33 mouse cellular contexts compared by ENCODE assay signal in the genomic region with DNA sequence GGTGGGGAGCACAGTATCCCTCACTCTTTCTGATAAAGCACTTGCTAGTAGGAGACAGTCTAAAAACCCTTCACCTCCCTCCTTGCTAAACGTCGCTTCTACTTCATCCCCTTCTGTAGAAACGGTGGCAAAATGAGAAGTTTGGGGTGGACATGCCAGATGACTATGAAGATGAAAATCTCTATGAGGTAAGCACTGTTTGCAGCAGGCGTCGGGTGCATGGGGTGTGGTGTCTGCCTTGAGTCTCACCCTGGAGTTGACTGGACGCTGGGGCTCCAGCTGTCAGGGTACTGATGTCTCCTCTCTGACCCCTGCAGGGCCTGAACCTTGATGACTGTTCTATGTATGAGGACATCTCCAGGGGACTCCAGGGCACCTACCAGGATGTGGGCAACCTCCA. TPM values are rescaled to one million over a fixed set of nuclear protein-coding genes. Genes with fewer than 3 reads are reported as not detected.
A peak's percentile ranks its signal among the peaks of the same experiment; 100 is the strongest.
DNase-seq lines count a peak whose midpoint lies in the region; ATAC-seq and TF ChIP-seq lines count a peak whose summit lies in the region.
"Had no signal": no experiment of that assay in that cellular context is flagged by ENCODE, and none has a peak within 500 bp of the region (broad histone marks: within the 10 kb centered on the region; RNA-seq: fewer than 3 reads in every experiment).

No protein-coding gene starts in this region.

- H3K27me3 ChIP-seq in MEL (ENCODE audit: control insufficient read depth in 1 of 2, insufficient read depth in 2 of 2, low read length in 2 of 2), result no peaks in the 10 kb centered on the region
- H3K27me3 ChIP-seq in liver, embryonic 15.5 days, result no peaks in the 10 kb centered on the region
- H3K27me3 ChIP-seq in hindbrain, embryonic 16.5 days (replicated peaks; ENCODE audit: control insufficient read depth, insufficient read depth, low read length), result no peaks in the 10 kb centered on the region
- H3K27me3 ChIP-seq in midbrain, embryonic 11.5 days (ENCODE audit: control insufficient read depth, insufficient read depth, low read length), result no peaks in the 10 kb centered on the region
- H3K27me3 ChIP-seq: forebrain, embryonic 13.5 days; hindbrain, embryonic 12.5 days; kidney, embryonic 15.5 days; limb, embryonic 12.5 days; megakaryocyte, embryonic 14.5 days; midbrain, embryonic 13.5 days had no signal

- TF ChIP-seq POLR2A in MEL (IDR thresholded peaks at IDR 0.05; ENCODE audit: control insufficient read depth in 1 of 2, insufficient read depth in 1 of 2, low read depth in 1 of 2, low read length in 2 of 2, poor library complexity in 1 of 2), result no peak

- no peak for TF ChIP-seq RAD21 in MEL (IDR thresholded peaks at IDR 0.05; ENCODE audit: low read depth, low read length)

- no peaks in the 10 kb centered on the region for H3K9me3 ChIP-seq in MEL (replicated peaks; ENCODE audit: insufficient read depth, low read length)
- H3K9me3 ChIP-seq in liver, embryonic 15.5 days (replicated peaks), result no peaks in the 10 kb centered on the region
- H3K9me3 ChIP-seq in hindbrain, embryonic 16.5 days (ENCODE audit: control insufficient read depth, low read length), result no peaks in the 10 kb centered on the region
- no peaks in the 10 kb centered on the region for H3K9me3 ChIP-seq in midbrain, embryonic 11.5 days (ENCODE audit: control insufficient read depth, low read length)
- H3K9me3 ChIP-seq: forebrain, embryonic 13.5 days; hindbrain, embryonic 12.5 days; kidney, embryonic 15.5 days; limb, embryonic 12.5 days; megakaryocyte, embryonic 14.5 days; midbrain, embryonic 13.5 days had no signal

- peak overlapping the region; percentile 13 for H3K9ac ChIP-seq in MEL (ENCODE audit: control insufficient read depth, low read depth, low read length, poor library complexity, severe bottlenecking)
- H3K9ac ChIP-seq in liver, embryonic 15.5 days, result no peak overlapping the region
- H3K9ac ChIP-seq in hindbrain, embryonic 16.5 days (ENCODE audit: low read depth, low read length), result no peak overlapping the region
- no peak overlapping the region for H3K9ac ChIP-seq in midbrain, embryonic 11.5 days (ENCODE audit: low read length)
- H3K9ac ChIP-seq: forebrain, embryonic 13.5 days; hindbrain, embryonic 12.5 days; kidney, embryonic 15.5 days; limb, embryonic 12.5 days; liver, embryonic 14.5 days; midbrain, embryonic 13.5 days had no signal

- no peak overlapping the region for H3K4me3 ChIP-seq in MEL (ENCODE audit: control insufficient read depth in 1 of 2, insufficient read depth in 1 of 2, low read depth in 2 of 2, low read length in 2 of 2)
- no peak overlapping the region for H3K4me3 ChIP-seq in liver, embryonic 15.5 days (replicated peaks)
- H3K4me3 ChIP-seq in hindbrain, embryonic 16.5 days (ENCODE audit: low read length), result no peak overlapping the region
- H3K4me3 ChIP-seq in midbrain, embryonic 11.5 days (ENCODE audit: low read depth, low read length), result no peak overlapping the region
- H3K4me3 ChIP-seq: forebrain, embryonic 13.5 days; hindbrain, embryonic 12.5 days; kidney, embryonic 15.5 days; left cerebral cortex, adult 2 months; limb, embryonic 12.5 days; midbrain, embryonic 13.5 days had no signal

- H3K36me3 ChIP-seq in MEL (ENCODE audit: control insufficient read depth in 1 of 2, insufficient read depth in 2 of 2, low read length in 2 of 2), result peaks cover 0 to 19% of the 10 kb centered on the region in 2 experiments; a peak in 3 of 4 replicates
- no peaks in the 10 kb centered on the region for H3K36me3 ChIP-seq in liver, embryonic 15.5 days (replicated peaks)
- H3K36me3 ChIP-seq in hindbrain, embryonic 16.5 days (ENCODE audit: control insufficient read depth, insufficient read depth, low read length), result no peaks in the 10 kb centered on the region
- no peaks in the 10 kb centered on the region for H3K36me3 ChIP-seq in midbrain, embryonic 11.5 days (ENCODE audit: control insufficient read depth, insufficient read depth, low read length)
- H3K36me3 ChIP-seq: hindbrain, embryonic 12.5 days; kidney, embryonic 15.5 days; limb, embryonic 12.5 days; midbrain, embryonic 13.5 days had no signal

- no peak for ATAC-seq in liver, embryonic 15.5 days (ENCODE audit: insufficient read depth)
- no peak for ATAC-seq in hindbrain, embryonic 16.5 days
- no peak for ATAC-seq in midbrain, embryonic 11.5 days (ENCODE audit: low FRiP score)
- ATAC-seq: forebrain, embryonic 13.5 days; midbrain, embryonic 13.5 days had no signal

- peaks cover 0 to 30% of the 10 kb centered on the region in 2 experiments; a peak in 2 of 4 replicates for H3K4me1 ChIP-seq in MEL (ENCODE audit: control insufficient read depth in 1 of 2, insufficient read depth in 2 of 2, low read length in 2 of 2)
- peaks cover 51% of the 10 kb centered on the region for H3K4me1 ChIP-seq in liver, embryonic 15.5 days (replicated peaks)
- H3K4me1 ChIP-seq in hindbrain, embryonic 16.5 days (ENCODE audit: control insufficient read depth, insufficient read depth, low read depth, low read length), result peaks cover 13% of the 10 kb centered on the region
- no peaks in the 10 kb centered on the region for H3K4me1 ChIP-seq in midbrain, embryonic 11.5 days (ENCODE audit: control insufficient read depth, insufficient read depth, low read length)

- no peak overlapping the region for H3K4me2 ChIP-seq in liver, embryonic 15.5 days
- H3K4me2 ChIP-seq in hindbrain, embryonic 16.5 days (ENCODE audit: low read length), result no peak overlapping the region
- no peak overlapping the region for H3K4me2 ChIP-seq in midbrain, embryonic 11.5 days
- H3K4me2 ChIP-seq: forebrain, embryonic 13.5 days; heart, embryonic 11.5 days; hindbrain, embryonic 12.5 days; limb, embryonic 12.5 days; midbrain, embryonic 13.5 days had no signal

- peak overlapping the region; percentile 78 for H3K27ac ChIP-seq in MEL (ENCODE audit: control insufficient read depth, low read depth, low read length)
- H3K27ac ChIP-seq in liver, embryonic 15.5 days (replicated peaks), result 0 out of 2 replicates have a peak overlapping the region, but pooled peaks have one; percentile 38
- no peak overlapping the region for H3K27ac ChIP-seq in hindbrain, embryonic 16.5 days (ENCODE audit: low read depth, low read length)
- no peak overlapping the region for H3K27ac ChIP-seq in midbrain, embryonic 11.5 days (ENCODE audit: low read depth, low read length)
- H3K27ac ChIP-seq: hindbrain, embryonic 12.5 days; left cerebral cortex, adult 2 months; limb, embryonic 12.5 days; liver, embryonic 14.5 days had no signal

- 25% methylated on average over 6 of the region's 6 CpGs for WGBS in liver, embryonic 15.5 days (ENCODE audit: insufficient replicate concordance)
- whole genome bisulfite sequencing in hindbrain, embryonic 16.5 days, result 73% methylated on average over 6 of the region's 6 CpGs
- WGBS in midbrain, embryonic 11.5 days, result 86% methylated on average over 6 of the region's 6 CpGs

- H3K79me2 ChIP-seq in MEL (ENCODE audit: control insufficient read depth, insufficient read depth, low read length, poor library complexity), result peaks cover 26% of the 10 kb centered on the region

- no peak for TF ChIP-seq CTCF in MEL (IDR thresholded peaks at IDR 0.05 in 2 of 3, conservative IDR thresholded peaks at IDR 0.05 in 1 of 3; ENCODE audit: control insufficient read depth in 1 of 3, insufficient read depth in 1 of 3, low read depth in 2 of 3, low read length in 3 of 3, poor library complexity in 1 of 3, severe bottlenecking in 1 of 3)

- 0 out of 4 replicates have a peak, but pooled peaks of 1 of the 2 experiments have one; percentile 15 for TF ChIP-seq EP300 in MEL (IDR thresholded peaks at IDR 0.05; ENCODE audit: low read depth in 1 of 2, low read length in 2 of 2)

- DNase-seq in spleen, postnatal 36 days (ENCODE audit: low spot score in 2 of 2), result peak; percentile 46 to 52
- DNase-seq in spleen, adult 12 weeks (ENCODE audit: low spot score), result no peak
- DNase-seq in MEL (ENCODE audit: low read depth, low spot score), result peak; percentile 59
- DNase-seq in midbrain, embryonic 11.5 days (ENCODE audit: low spot score, missing footprints), result no peak
- DNase-seq: adrenal gland, adult 8-10 months; cerebellum, adult 11 months; cerebellum, postnatal 36 days; gastrocnemius, postnatal 10 days; heart, postnatal 36 days; kidney, adult 18-20 months; kidney, postnatal 25 days; right cerebral cortex, postnatal 14 days had no signal

RNA-seq across cellular contexts. Expression of a gene that starts 1.6 kb away (rescaled TPM):
- total RNA-seq in MEL (2012; rRNA removed), result 43.7 and 53.3 TPM in 2 replicates
- 100 to 1,000 TPM in 1 of 2 experiments, not detected in 1; 163 TPM for polyA plus RNA-seq in MEL (2012; ENCODE audit: insufficient read depth in 1 of 2, insufficient read length in 2 of 2, low read depth in 1 of 2, low replicate concordance in 2 of 2, missing spikeins in 1 of 2)
- polyA plus RNA-seq in liver, embryonic 15.5 days (2015; fragmentation: Nextera tagmentation; extraction: Ambion mirVana), result 41.7 and 46.4 TPM in 2 replicates
- 47.0 and 62.1 TPM in 2 replicates for polyA plus RNA-seq in hindbrain, embryonic 16.5 days (2015; fragmentation: Nextera tagmentation; extraction: Ambion mirVana)
- 37.7 and 38.1 TPM in 2 replicates for polyA plus RNA-seq in midbrain, embryonic 11.5 days (2014; fragmentation: Nextera tagmentation; extraction: Ambion mirVana)

RNA-seq across cellular contexts. Expression of a gene that starts 3.9 kb away (rescaled TPM):
- total RNA-seq in MEL (2012; rRNA removed), result 0.13 and 0.23 TPM in 2 replicates
- polyA plus RNA-seq in MEL (2012; ENCODE audit: insufficient read depth in 1 of 2, insufficient read length in 2 of 2, low read depth in 1 of 2, low replicate concordance in 2 of 2, missing spikeins in 1 of 2), result under 1 TPM in 1 of 2 experiments, not detected in 1; 0.61 TPM
- polyA plus RNA-seq in liver, embryonic 15.5 days (2015; fragmentation: Nextera tagmentation; extraction: Ambion mirVana), result 6.0 and 7.2 TPM in 2 replicates
- polyA plus RNA-seq in hindbrain, embryonic 16.5 days (2015; fragmentation: Nextera tagmentation; extraction: Ambion mirVana), result 0.34 and 0.39 TPM in 2 replicates
- polyA plus RNA-seq in midbrain, embryonic 11.5 days (2014; fragmentation: Nextera tagmentation; extraction: Ambion mirVana), result 0.12 and 0.14 TPM in 2 replicates

RNA-seq across cellular contexts. Expression of a gene that starts 16.9 kb away (rescaled TPM):
- total RNA-seq in MEL (2012; rRNA removed), result 3,168 and 3,580 TPM in 2 replicates
- 1,000 to 10,000 TPM in 1 of 2 experiments, not detected in 1; 2,454 TPM for polyA plus RNA-seq in MEL (2012; ENCODE audit: insufficient read depth in 1 of 2, insufficient read length in 2 of 2, low read depth in 1 of 2, low replicate concordance in 2 of 2, missing spikeins in 1 of 2)
- 1,016 and 1,167 TPM in 2 replicates for polyA plus RNA-seq in liver, embryonic 15.5 days (2015; fragmentation: Nextera tagmentation; extraction: Ambion mirVana)
- polyA plus RNA-seq in hindbrain, embryonic 16.5 days (2015; fragmentation: Nextera tagmentation; extraction: Ambion mirVana), result 1,005 and 1,089 TPM in 2 replicates
- polyA plus RNA-seq in midbrain, embryonic 11.5 days (2014; fragmentation: Nextera tagmentation; extraction: Ambion mirVana), result 1,753 and 1,929 TPM in 2 replicates

RNA-seq across cellular contexts. Expression of a gene that starts 31.3 kb away (rescaled TPM):
- not detected in 2 replicates for total RNA-seq in MEL (2012; rRNA removed)
- not detected for polyA plus RNA-seq in MEL (2012; ENCODE audit: insufficient read depth in 1 of 2, insufficient read length in 2 of 2, low read depth in 1 of 2, low replicate concordance in 2 of 2, missing spikeins in 1 of 2)
- polyA plus RNA-seq in liver, embryonic 15.5 days (2015; fragmentation: Nextera tagmentation; extraction: Ambion mirVana), result not detected in 2 replicates
- polyA plus RNA-seq in hindbrain, embryonic 16.5 days (2015; fragmentation: Nextera tagmentation; extraction: Ambion mirVana), result 0.30 and 0.47 TPM in 2 replicates
- polyA plus RNA-seq in midbrain, embryonic 11.5 days (2014; fragmentation: Nextera tagmentation; extraction: Ambion mirVana), result not detected in 2 replicates
- total RNA-seq: adrenal gland, adult 8-10 months; gastrocnemius, postnatal 10 days; heart, postnatal 36 days; layer of hippocampus, adult 18-20 months; layer of hippocampus, postnatal 14 days; left cerebral cortex, adult 2 months; left cerebral cortex, postnatal 25 days had no signal
- polyA plus RNA-seq: embryonic facial prominence, embryonic 11.5 days; heart, embryonic 11.5 days; heart, embryonic 16.5 days; hindbrain, embryonic 12.5 days; intestine, embryonic 14.5 days; kidney, embryonic 15.5 days; limb, embryonic 12.5 days; liver, embryonic 14.5 days; lung, embryonic 16.5 days; midbrain, embryonic 13.5 days; neural tube, embryonic 14.5 days; small intestine, adult 2 months had no signal

RNA-seq across cellular contexts. Expression of a gene that starts 31.4 kb away (rescaled TPM):
- not detected in 2 replicates for total RNA-seq in MEL (2012; rRNA removed)
- polyA plus RNA-seq in MEL (2012; ENCODE audit: insufficient read depth in 1 of 2, insufficient read length in 2 of 2, low read depth in 1 of 2, low replicate concordance in 2 of 2, missing spikeins in 1 of 2), result not detected
- not detected in 2 replicates for polyA plus RNA-seq in liver, embryonic 15.5 days (2015; fragmentation: Nextera tagmentation; extraction: Ambion mirVana)
- 0.21 and 0.29 TPM in 2 replicates for polyA plus RNA-seq in hindbrain, embryonic 16.5 days (2015; fragmentation: Nextera tagmentation; extraction: Ambion mirVana)
- not detected in 2 replicates for polyA plus RNA-seq in midbrain, embryonic 11.5 days (2014; fragmentation: Nextera tagmentation; extraction: Ambion mirVana)
- total RNA-seq: adrenal gland, adult 8-10 months; gastrocnemius, postnatal 10 days; heart, postnatal 36 days; layer of hippocampus, adult 18-20 months; layer of hippocampus, postnatal 14 days; left cerebral cortex, adult 2 months; left cerebral cortex, postnatal 25 days had no signal
- polyA plus RNA-seq: embryonic facial prominence, embryonic 11.5 days; forebrain, embryonic 13.5 days; heart, embryonic 11.5 days; heart, embryonic 16.5 days; hindbrain, embryonic 12.5 days; intestine, embryonic 14.5 days; kidney, embryonic 15.5 days; limb, embryonic 12.5 days; liver, embryonic 14.5 days; lung, embryonic 16.5 days; midbrain, embryonic 13.5 days; neural tube, embryonic 14.5 days; small intestine, adult 2 months; thymus, postnatal 0 days had no signal

Comparison
In these comparisons a context has a peak if more than half of its experiments do, and no peak if none do; other contexts are left out.
1. DNase-seq: peak in spleen, postnatal 36 days (2 of 2) and MEL (single experiment); none in spleen, adult 12 weeks (single experiment) and midbrain, embryonic 11.5 days (single experiment).
2. H3K27ac ChIP-seq: peak in MEL (single experiment) and liver, embryonic 15.5 days (single experiment); none in hindbrain, embryonic 16.5 days (single experiment) and midbrain, embryonic 11.5 days (single experiment).